Mouse (Mus musculus): Measurements from ENCODE around the gene Disp1.

- no peak for TF ChIP-seq CTCF (IDR thresholded peaks at IDR 0.05; ENCODE audit: low read depth, low read length)
- no peak for TF ChIP-seq POLR2A (IDR thresholded peaks at IDR 0.05; ENCODE audit: extremely low read depth, insufficient read depth, low read length)
Observed at GRCm38 (mm10) chr1:183066981-183067380, 154.3 kb downstream of the Disp1 start.
